Mouse (Mus musculus) lung, postnatal 0 days (tissue): Measurements from ENCODE around the gene Scrn3. TPM values are rescaled to one million over a fixed set of nuclear protein-coding genes. Genes with fewer than 3 reads are reported as not detected.

Experiments
- ATAC-seq: fragments of 200-750 bp; cut with Nextera tagmentation; 2 replicates; pipeline ENCODE4 v1.8.0; 2017; ENCODE audit warnings: moderate library complexity
- DNase-seq: peaks from one replicate; pipeline ENCODE4 v3.0.0-alpha.2; 2016; ENCODE audit warnings: low spot score
- H3K27ac ChIP-seq: fragments of 300-500 bp; sonication (generic); 2 replicates; pipeline ENCODE4 v1.5.1; 2014; ENCODE audit warnings: antibody characterized with exemption, mild to moderate bottlenecking, low read length, mixed read lengths
- H3K27me3 ChIP-seq: fragments of 300-500 bp; sonication (generic); replicated peaks from 2 replicates; pipeline ENCODE4 v1.6.1; 2014; ENCODE audit warnings: low read length, mixed read lengths; ENCODE audit not compliant: insufficient read depth
- H3K36me3 ChIP-seq: fragments of 300-500 bp; sonication (generic); 2 replicates; pipeline ENCODE4 v1.6.1; 2014; ENCODE audit warnings: low read length, mixed read lengths; ENCODE audit not compliant: insufficient read depth
- H3K4me1 ChIP-seq: fragments of 300-500 bp; sonication (generic); 2 replicates; pipeline ENCODE4 v1.6.1; 2014; ENCODE audit warnings: antibody characterized with exemption, low read depth, low read length, mixed read lengths; ENCODE audit not compliant: insufficient read depth
- H3K4me2 ChIP-seq: fragments of 300-500 bp; sonication (generic); replicated peaks from 2 replicates; pipeline ENCODE4 v1.6.1; 2014; ENCODE audit warnings: low read depth, mild to moderate bottlenecking, low read length, moderate library complexity, mixed read lengths
- H3K4me3 ChIP-seq: fragments of 300-500 bp; sonication (generic); 2 replicates; pipeline ENCODE4 v1.5.1; 2014; ENCODE audit warnings: low read depth, low read length
- H3K9ac ChIP-seq: fragments of 300-500 bp; sonication (generic); replicated peaks from 2 replicates; pipeline ENCODE4 v1.6.1; 2014; ENCODE audit warnings: low read depth, mild to moderate bottlenecking
- H3K9me3 ChIP-seq: fragments of 300-500 bp; sonication (generic); 2 replicates; pipeline ENCODE4 v1.6.1; 2016; ENCODE audit warnings: low read length, mixed read lengths
- CTCF ChIP-seq: IDR thresholded peaks from 2 replicates; pipeline ENCODE4 v1.5.1; 2016; ENCODE audit warnings: antibody characterized with exemption, mild to moderate bottlenecking
- EP300 ChIP-seq: IDR thresholded peaks from 2 replicates; pipeline ENCODE4 v1.6.1; 2016; ENCODE audit warnings: antibody characterized with exemption, mild to moderate bottlenecking, control low read depth
- WGBS: fragments of 180-500 bp; shearing (Covaris S2); extraction: QIAGEN DNeasy Blood & Tissue Kit; methylation state at CpG from one replicate; pipeline ENCODE4 v1.1.7; 2014; 5-methylcytosine and 5-hydroxymethylcytosine counted together
- polyA plus RNA-seq: library from polyadenylated mRNA; unstranded; fragments of >200 nt; fragmentation: Nextera tagmentation; extraction: Ambion mirVana; gene quantifications from 2 replicates; pipeline ENCODE4 v1.2.1, GENCODE M21; 2015

Gene Scrn3
- polyA plus RNA-seq, 1 experiment from 2014 or later: 10.9 TPM

GRCm38 (mm10) chr2:73270593-73271458, 41.6 kb upstream of the Scrn3 start:
- no peaks in the 10 kb centered on the region for H3K36me3 ChIP-seq

GRCm38 (mm10) chr2:73271459-73272161, 40.8 kb upstream of the Scrn3 start, which contains the start of gene Sp9:
Sp9 (plus strand) TSS chr2:73271925.
- WGBS: under 1% methylated on average over 47 of the region's 48 CpGs
- H3K9me3 ChIP-seq: no peaks in the 10 kb centered on the region
- peaks cover 60% of the 10 kb centered on the region for H3K27me3 ChIP-seq
- DNase-seq (peak; percentile 26), ATAC-seq (peak; percentile 39; the same call in 1 of the 2 replicates)
- H3K4me1 ChIP-seq: peaks cover 14% of the 10 kb centered on the region; the same call in 1 of the 2 replicates
- peak within 1 kb of the TSS; percentile 61 for H3K4me2 ChIP-seq
- TF ChIP-seq EP300 (no peak), CTCF (no peak)
- H3K36me3 ChIP-seq: no peaks in the 10 kb centered on the region
- H3K27ac ChIP-seq: no peak within 1 kb of the TSS
- H3K4me3 ChIP-seq: peak within 1 kb of the TSS; percentile 37
- H3K9ac ChIP-seq: no peak within 1 kb of the TSS

More at GRCm38 (mm10) chr2:73270593-73271458, 41.6 kb upstream of the Scrn3 start:
- 2% methylated on average over 38 of the region's 38 CpGs for WGBS
- Histone ChIP-seq H3K27ac (no peak overlapping the region), H3K9me3 (no peaks in the 10 kb centered on the region), H3K9ac (no peak overlapping the region), H3K27me3 (peaks cover 61% of the 10 kb centered on the region), H3K4me3 (no peak overlapping the region), H3K4me2 (0 out of 2 replicates have a peak overlapping the region, but pooled peaks have one; percentile 8), H3K4me1 (peaks cover 14% of the 10 kb centered on the region; the same call in 1 of the 2 replicates)
- no peak for ATAC-seq
- peak; percentile 22; the same call in 1 of the 2 replicates for TF ChIP-seq CTCF
- TF ChIP-seq EP300: no peak
- DNase-seq: no peak

- Histone ChIP-seq H3K9me3 (no peaks in the 10 kb centered on the region), H3K36me3 (no peaks in the 10 kb centered on the region), H3K4me2 (peak overlapping the region; percentile 61), H3K4me3 (peak overlapping the region; percentile 37), H3K9ac (no peak overlapping the region), H3K4me1 (peaks cover 14% of the 10 kb centered on the region; the same call in 1 of the 2 replicates), H3K27me3 (peaks cover 66% of the 10 kb centered on the region), H3K27ac (no peak overlapping the region)
- TF ChIP-seq EP300 (no peak), CTCF (no peak)
- ATAC-seq: no peak
- under 1% methylated on average over 48 of the region's 55 CpGs for WGBS
- no peak for DNase-seq
Measured at GRCm38 (mm10) chr2:73272351-73273248, 39.8 kb upstream of the Scrn3 start.

- under 1% methylated on average over 78 of the region's 110 CpGs for WGBS
- Histone ChIP-seq H3K9ac (no peak overlapping the region), H3K27ac (no peak overlapping the region), H3K27me3 (peaks cover 62% of the 10 kb centered on the region), H3K4me1 (peaks cover 14% of the 10 kb centered on the region; the same call in 1 of the 2 replicates), H3K4me2 (peak overlapping the region; percentile 61), H3K4me3 (peak overlapping the region; percentile 37), H3K36me3 (no peaks in the 10 kb centered on the region), H3K9me3 (no peaks in the 10 kb centered on the region)
- ATAC-seq: peak; percentile 23
- TF ChIP-seq EP300: no peak
- TF ChIP-seq CTCF: no peak; the same call in 1 of the 2 replicates
- DNase-seq: no peak
Measured at GRCm38 (mm10) chr2:73273249-73274118, 38.9 kb upstream of the Scrn3 start.
